Mouse (Mus musculus): ENCODE measurements around the gene Ergic2. TPM values are rescaled to one million over a fixed set of nuclear protein-coding genes. Genes with fewer than 3 reads are reported as not detected.

The Ergic2 gene
- polyA plus RNA-seq, 1 experiment from 2014 or later = 112 TPM

- 84% methylated on average over 3 of the region's 3 CpGs for WGBS (ENCODE audit: missing documents)
- Histone ChIP-seq H3K79me2 (ENCODE audit: inconsistent target) (no peaks in the 10 kb centered on the region), H3K36me3 (ENCODE audit: inconsistent target) (no peaks in the 10 kb centered on the region), H3K27ac (no peak overlapping the region), H3K4me3 (ENCODE audit: inconsistent target) (no peak overlapping the region)
Measured at GRCm38 (mm10) chr6:148234105-148234828, 22.1 kb upstream of the Ergic2 start.

GRCm38 (mm10) chr6:148227542-148227941 is 15.4 kb upstream of the Ergic2 start:
- Histone ChIP-seq H3K79me2 (ENCODE audit: inconsistent target) (no peaks in the 10 kb centered on the region), H3K4me3 (ENCODE audit: inconsistent target) (no peak overlapping the region), H3K27ac (no peak overlapping the region), H3K36me3 (ENCODE audit: inconsistent target) (no peaks in the 10 kb centered on the region)
- 87% methylated on average over 3 of the region's 3 CpGs for WGBS (ENCODE audit: missing documents)

GRCm38 (mm10) chr6:148222686-148223085 is 10.5 kb upstream of the Ergic2 start:
- H3K79me2 ChIP-seq (ENCODE audit: inconsistent target) = no peaks in the 10 kb centered on the region
- 78% methylated on average over 2 of the region's 2 CpGs for WGBS (ENCODE audit: missing documents)
- no peaks in the 10 kb centered on the region for H3K36me3 ChIP-seq (ENCODE audit: inconsistent target)
- H3K4me3 ChIP-seq (ENCODE audit: inconsistent target) = no peak overlapping the region
- H3K27ac ChIP-seq = no peak overlapping the region

- WGBS (ENCODE audit: missing documents) = 56% methylated on average over 2 of the region's 2 CpGs
- H3K36me3 ChIP-seq (ENCODE audit: inconsistent target) = no peaks in the 10 kb centered on the region
- H3K79me2 ChIP-seq (ENCODE audit: inconsistent target) = peaks cover under 1% of the 10 kb centered on the region; the same call in 1 of the 2 replicates
- H3K27ac ChIP-seq = no peak overlapping the region
- no peak overlapping the region for H3K4me3 ChIP-seq (ENCODE audit: inconsistent target)
Measured at GRCm38 (mm10) chr6:148218235-148219076, 6.3 kb upstream of the Ergic2 start.

GRCm38 (mm10) chr6:148216752-148217151 is 4.6 kb upstream of the Ergic2 start:
- Histone ChIP-seq H3K4me3 (ENCODE audit: inconsistent target) (no peak overlapping the region), H3K27ac (no peak overlapping the region), H3K79me2 (ENCODE audit: inconsistent target) (peaks cover 13% of the 10 kb centered on the region; the same call in 1 of the 2 replicates), H3K36me3 (ENCODE audit: inconsistent target) (no peaks in the 10 kb centered on the region)
- 93% methylated on average over 4 of the region's 4 CpGs for WGBS (ENCODE audit: missing documents)

GRCm38 (mm10) chr6:148214765-148215164 is 2.6 kb upstream of the Ergic2 start:
- Histone ChIP-seq H3K79me2 (ENCODE audit: inconsistent target) (peaks cover 31% of the 10 kb centered on the region), H3K27ac (no peak overlapping the region), H3K36me3 (ENCODE audit: inconsistent target) (no peaks in the 10 kb centered on the region), H3K4me3 (ENCODE audit: inconsistent target) (no peak overlapping the region)
- 0% methylated on average over 5 of the region's 5 CpGs for WGBS (ENCODE audit: missing documents)

- H3K27ac ChIP-seq = 0 out of 2 replicates have a peak overlapping the region, but pooled peaks have one; percentile 22
- H3K4me3 ChIP-seq (ENCODE audit: inconsistent target) = peak overlapping the region; percentile 92
- H3K36me3 ChIP-seq (ENCODE audit: inconsistent target) = no peaks in the 10 kb centered on the region
- peaks cover 64% of the 10 kb centered on the region for H3K79me2 ChIP-seq (ENCODE audit: inconsistent target)
- WGBS (ENCODE audit: missing documents) = under 1% methylated on average over 51 of the region's 51 CpGs
Measured at GRCm38 (mm10) chr6:148211391-148211876, 740 bp downstream of the Ergic2 start.

GRCm38 (mm10) chr6:148207522-148207921 is 4.7 kb downstream of the Ergic2 start:
- 90% methylated on average over 1 of the region's 1 CpGs for WGBS (ENCODE audit: missing documents)
- peaks cover 13% of the 10 kb centered on the region for H3K36me3 ChIP-seq (ENCODE audit: inconsistent target)
- H3K4me3 ChIP-seq (ENCODE audit: inconsistent target) = no peak overlapping the region

GRCm38 (mm10) chr6:148205134-148205533 is 7.0 kb downstream of the Ergic2 start:
- Histone ChIP-seq H3K36me3 (ENCODE audit: inconsistent target) (peaks cover 26% of the 10 kb centered on the region), H3K4me3 (ENCODE audit: inconsistent target) (no peak overlapping the region), H3K27ac (no peak overlapping the region), H3K79me2 (ENCODE audit: inconsistent target) (peaks cover 53% of the 10 kb centered on the region)
- WGBS (ENCODE audit: missing documents) = 87% methylated on average over 1 of the region's 1 CpGs

More at GRCm38 (mm10) chr6:148207522-148207921, 4.7 kb downstream of the Ergic2 start:
- Histone ChIP-seq H3K79me2 (ENCODE audit: inconsistent target) (peaks cover 71% of the 10 kb centered on the region), H3K27ac (no peak overlapping the region)

GRCm38 (mm10) chr6:148199729-148200128 is 12.4 kb downstream of the Ergic2 start:
- WGBS (ENCODE audit: missing documents) = 88% methylated on average over 3 of the region's 3 CpGs
- Histone ChIP-seq H3K36me3 (ENCODE audit: inconsistent target) (peaks cover 39% of the 10 kb centered on the region), H3K79me2 (ENCODE audit: inconsistent target) (no peaks in the 10 kb centered on the region; the same call in 1 of the 2 replicates)

GRCm38 (mm10) chr6:148199177-148199576 is 13.0 kb downstream of the Ergic2 start:
- 100% methylated on average over 2 of the region's 2 CpGs for WGBS (ENCODE audit: missing documents)
- peaks cover 40% of the 10 kb centered on the region for H3K36me3 ChIP-seq (ENCODE audit: inconsistent target)
- H3K27ac ChIP-seq = no peak overlapping the region
- no peak overlapping the region for H3K4me3 ChIP-seq (ENCODE audit: inconsistent target)
- H3K79me2 ChIP-seq (ENCODE audit: inconsistent target) = no peaks in the 10 kb centered on the region; the same call in 1 of the 2 replicates

More at GRCm38 (mm10) chr6:148199729-148200128, 12.4 kb downstream of the Ergic2 start:
- H3K27ac ChIP-seq = no peak overlapping the region
- no peak overlapping the region for H3K4me3 ChIP-seq (ENCODE audit: inconsistent target)

GRCm38 (mm10) chr6:148193972-148194701 is 18.0 kb downstream of the Ergic2 start:
- 85% methylated on average over 6 of the region's 6 CpGs for WGBS (ENCODE audit: missing documents)
- Histone ChIP-seq H3K27ac (no peak overlapping the region), H3K4me3 (ENCODE audit: inconsistent target) (no peak overlapping the region), H3K79me2 (ENCODE audit: inconsistent target) (no peaks in the 10 kb centered on the region), H3K36me3 (ENCODE audit: inconsistent target) (peaks cover 56% of the 10 kb centered on the region)

- H3K36me3 ChIP-seq (ENCODE audit: inconsistent target) = peaks cover 69% of the 10 kb centered on the region
Measured at GRCm38 (mm10) chr6:148185694-148186093, 26.5 kb downstream of the Ergic2 start.

GRCm38 (mm10) chr6:148172904-148173303 is 39.3 kb downstream of the Ergic2 start:
- WGBS (ENCODE audit: missing documents) = 33% methylated on average over 3 of the region's 3 CpGs
- no peaks in the 10 kb centered on the region for H3K36me3 ChIP-seq (ENCODE audit: inconsistent target)
- H3K79me2 ChIP-seq (ENCODE audit: inconsistent target) = no peaks in the 10 kb centered on the region
- no peak overlapping the region for H3K4me3 ChIP-seq (ENCODE audit: inconsistent target)
- no peak overlapping the region for H3K27ac ChIP-seq

More at GRCm38 (mm10) chr6:148185694-148186093, 26.5 kb downstream of the Ergic2 start:
- 100% methylated on average over 1 of the region's 1 CpGs for whole genome bisulfite sequencing (ENCODE audit: missing documents)
- no peak overlapping the region for H3K4me3 ChIP-seq (ENCODE audit: inconsistent target)
- H3K27ac ChIP-seq = no peak overlapping the region
- H3K79me2 ChIP-seq (ENCODE audit: inconsistent target) = no peaks in the 10 kb centered on the region
